Mouse (Mus musculus) layer of hippocampus, postnatal 25 days (tissue): ENCODE measurements around the gene Eaf1. TPM values are rescaled to one million over a fixed set of nuclear protein-coding genes. Genes with fewer than 3 reads are reported as not detected.

Experiments used
- DNase-seq, 2 experiments: peaks; one replicate each; pipeline ENCODE4 v3.0.0; 2022; ENCODE audit warnings: mixed read lengths in 2 of 2, low spot score in 1 of 2; ENCODE audit errors: extremely low spot score in 1 of 2
- total RNA-seq, 2 experiments: library from RNA; stranded (reverse); gene quantifications; 2 replicates each; pipeline ENCODE4 v1.2.3; 2021

Eaf1 gene
- total RNA-seq, 2 experiments from 2014 or later: 12.6 to 15.4 TPM

GRCm38 (mm10) chr14:31506456-31506855 lies 12.3 kb downstream of the Eaf1 start:
- peak; percentile 38 to 55 for DNase-seq

GRCm38 (mm10) chr14:31509911-31510310 lies 15.7 kb downstream of the Eaf1 start:
- DNase-seq: no peak

GRCm38 (mm10) chr14:31510322-31510721 lies 16.1 kb downstream of the Eaf1 start:
- DNase-seq: no peak

GRCm38 (mm10) chr14:31515895-31516294 lies 21.7 kb downstream of the Eaf1 start:
- DNase-seq: no peak

- DNase-seq: no peak
Observed at GRCm38 (mm10) chr14:31519165-31519564, 25.0 kb downstream of the Eaf1 start.

- no peak for DNase-seq
Observed at GRCm38 (mm10) chr14:31521318-31521717, 27.1 kb downstream of the Eaf1 start.

GRCm38 (mm10) chr14:31525040-31525810 lies 31.0 kb downstream of the Eaf1 start:
- no peak for DNase-seq

- no peak for DNase-seq
Observed at GRCm38 (mm10) chr14:31530847-31531246, 36.6 kb downstream of the Eaf1 start.

- no peak for DNase-seq
Observed at GRCm38 (mm10) chr14:31531506-31532148, 37.4 kb downstream of the Eaf1 start.

- DNase-seq: no peak
Observed at GRCm38 (mm10) chr14:31532656-31533055, 38.5 kb downstream of the Eaf1 start.

GRCm38 (mm10) chr14:31537298-31537697 lies 43.1 kb downstream of the Eaf1 start:
- no peak for DNase-seq

- DNase-seq: no peak
Observed at GRCm38 (mm10) chr14:31543885-31544442, 49.8 kb downstream of the Eaf1 start.

- DNase-seq: no peak
Observed at GRCm38 (mm10) chr14:31555021-31555420, 60.8 kb downstream of the Eaf1 start.

- no peak for DNase-seq
Observed at GRCm38 (mm10) chr14:31555963-31556434, 61.8 kb downstream of the Eaf1 start.

GRCm38 (mm10) chr14:31556526-31557260 lies 62.5 kb downstream of the Eaf1 start:
- DNase-seq: no peak

- DNase-seq: no peak
Observed at GRCm38 (mm10) chr14:31557273-31557672, 63.1 kb downstream of the Eaf1 start.

GRCm38 (mm10) chr14:31557784-31558183 lies 63.6 kb downstream of the Eaf1 start:
- no peak for DNase-seq

GRCm38 (mm10) chr14:31559216-31559615 lies 65.0 kb downstream of the Eaf1 start:
- no peak for DNase-seq
